Mouse (Mus musculus) urinary bladder, postnatal 10 days (tissue): ENCODE measurements at regions not wholly inside any gene's neighbourhood (a gene's known extent, or its start where the extent isn't known, plus 50 kb on each side); places are given as distances from the start of the nearest gene placed in this dataset.

Source experiments
- DNase-seq: peaks from one replicate; pipeline ENCODE4 v3.0.0; 2022; ENCODE audit warnings: low spot score

- no peak for DNase-seq
Measured at GRCm38 (mm10) chr2:158909086-158909485, 114.5 kb downstream of the Dhx35 start.

GRCm38 (mm10) chr2:158910325-158910724 is 115.7 kb downstream of the Dhx35 start:
- DNase-seq: no peak

GRCm38 (mm10) chr2:158911191-158911590 is 116.6 kb downstream of the Dhx35 start:
- no peak for DNase-seq

- DNase-seq: no peak
Measured at GRCm38 (mm10) chr2:158912631-158913258, 118.1 kb downstream of the Dhx35 start.

- DNase-seq: no peak
Measured at GRCm38 (mm10) chr2:158917398-158917797, 122.8 kb downstream of the Dhx35 start.

- no peak for DNase-seq
Measured at GRCm38 (mm10) chr2:158918312-158918711, 123.7 kb downstream of the Dhx35 start.

GRCm38 (mm10) chr2:158921342-158922255 is 127.0 kb downstream of the Dhx35 start:
- DNase-seq: no peak

GRCm38 (mm10) chr2:158922766-158923165 is 128.2 kb downstream of the Dhx35 start:
- DNase-seq: no peak

- DNase-seq: no peak
Measured at GRCm38 (mm10) chr2:158929507-158929906, 134.9 kb downstream of the Dhx35 start.

GRCm38 (mm10) chr2:158937948-158938565 is 143.4 kb downstream of the Dhx35 start:
- DNase-seq: no peak

GRCm38 (mm10) chr2:158949418-158949817 is 154.8 kb downstream of the Dhx35 start:
- no peak for DNase-seq

- no peak for DNase-seq
Measured at GRCm38 (mm10) chr2:158951061-158951460, 156.5 kb downstream of the Dhx35 start.

- DNase-seq: no peak
Measured at GRCm38 (mm10) chr2:158956888-158957287, 162.3 kb downstream of the Dhx35 start.

GRCm38 (mm10) chr2:158965003-158965665 is 170.5 kb downstream of the Dhx35 start:
- no peak for DNase-seq

- no peak for DNase-seq
Measured at GRCm38 (mm10) chr2:158972178-158972577, 177.6 kb downstream of the Dhx35 start.

GRCm38 (mm10) chr2:158985529-158986148 is 191.0 kb downstream of the Dhx35 start:
- no peak for DNase-seq

GRCm38 (mm10) chr2:159002481-159003186 is 208.0 kb downstream of the Dhx35 start:
- no peak for DNase-seq

- no peak for DNase-seq
Measured at GRCm38 (mm10) chr2:159003187-159003497, 208.5 kb downstream of the Dhx35 start.

GRCm38 (mm10) chr2:159004417-159004816 is 209.8 kb downstream of the Dhx35 start:
- no peak for DNase-seq

- DNase-seq: no peak
Measured at GRCm38 (mm10) chr2:159012725-159013124, 218.1 kb downstream of the Dhx35 start.

GRCm38 (mm10) chr2:159014553-159014952 is 219.9 kb downstream of the Dhx35 start:
- DNase-seq: no peak
